Mouse (Mus musculus) hindbrain, postnatal 0 days (tissue): Measurements from ENCODE around the gene Stard3. TPM values are rescaled to one million over a fixed set of nuclear protein-coding genes. Genes with fewer than 3 reads are reported as not detected.

Experiments used
- ATAC-seq: fragments of 200-750 bp; cut with Nextera tagmentation; 2 replicates; pipeline ENCODE4 v1.8.0; 2017; ENCODE audit warnings: mild to moderate bottlenecking, moderate TSS enrichment, moderate library complexity
- DNase-seq: peaks from one replicate; pipeline ENCODE4 v3.0.0-alpha.2; 2015; ENCODE audit warnings: low spot score
- H3K27ac ChIP-seq: fragments of 300-500 bp; sonication (generic); 2 replicates; pipeline ENCODE4 v1.5.1; 2014; ENCODE audit warnings: mild to moderate bottlenecking
- H3K27me3 ChIP-seq: fragments of 300-500 bp; sonication (generic); 2 replicates; pipeline ENCODE4 v1.6.1; 2014; ENCODE audit warnings: low read length, mixed read lengths; ENCODE audit not compliant: insufficient read depth
- H3K36me3 ChIP-seq: fragments of 300-500 bp; sonication (generic); 2 replicates; pipeline ENCODE4 v1.6.1; 2014; ENCODE audit warnings: low read length, mixed read lengths; ENCODE audit not compliant: insufficient read depth
- H3K4me1 ChIP-seq: fragments of 300-500 bp; sonication (generic); 2 replicates; pipeline ENCODE4 v1.6.1; 2014; ENCODE audit warnings: antibody characterized with exemption, low read length, mixed read lengths; ENCODE audit not compliant: insufficient read depth
- H3K4me2 ChIP-seq: fragments of 300-500 bp; sonication (generic); 2 replicates; pipeline ENCODE4 v1.6.1; 2014; ENCODE audit warnings: low read depth, mild to moderate bottlenecking, low read length, moderate library complexity, mixed read lengths
- H3K4me3 ChIP-seq: fragments of 300-500 bp; sonication (generic); 2 replicates; pipeline ENCODE4 v1.5.1; 2014; ENCODE audit warnings: low read length
- H3K9ac ChIP-seq: fragments of 300-500 bp; sonication (generic); replicated peaks from 2 replicates; pipeline ENCODE4 v1.6.1; 2014; ENCODE audit warnings: mild to moderate bottlenecking, low read length, moderate library complexity, mixed read lengths
- H3K9me3 ChIP-seq: fragments of 300-500 bp; sonication (generic); 2 replicates; pipeline ENCODE4 v1.6.1; 2016; ENCODE audit warnings: low read length, mixed read lengths
- CTCF ChIP-seq: IDR thresholded peaks from 2 replicates; pipeline ENCODE4 v1.5.1; 2016; ENCODE audit warnings: antibody characterized with exemption, control low read depth, low read depth
- WGBS: fragments of 180-500 bp; shearing (Covaris S2); extraction: QIAGEN DNeasy Blood & Tissue Kit; methylation state at CpG from one replicate; pipeline ENCODE4 v1.1.7; 2014; 5-methylcytosine and 5-hydroxymethylcytosine counted together
- polyA plus RNA-seq: library from polyadenylated mRNA; unstranded; fragments of >200 nt; fragmentation: Nextera tagmentation; extraction: Ambion mirVana; gene quantifications from 2 replicates; pipeline ENCODE4 v1.2.1, GENCODE M21; 2015
- total RNA-seq: library from RNA; depleted of rRNA; stranded (reverse); fragments of >200 nt; gene quantifications from 2 replicates; pipeline ENCODE4 v1.2.3, GENCODE M21; 2014

Stard3 gene
- total and polyA plus RNA-seq, 2 experiments from 2014 or later: 28.4 to 52.4 TPM

- H3K27ac ChIP-seq: peak overlapping the region; percentile 79
- DNase-seq: no peak
Observed at GRCm38 (mm10) chr11:98332841-98333240, 25.3 kb upstream of the Stard3 start.

GRCm38 (mm10) chr11:98333263-98333696, 24.9 kb upstream of the Stard3 start:
- peaks cover 32% of the 10 kb centered on the region for H3K27me3 ChIP-seq
- no peaks in the 10 kb centered on the region for H3K9me3 ChIP-seq
- ATAC-seq: no peak
- no peaks in the 10 kb centered on the region for H3K36me3 ChIP-seq
- DNase-seq: no peak
- H3K4me2 ChIP-seq: no peak overlapping the region
- no peak overlapping the region for H3K9ac ChIP-seq
- 58% methylated on average over 10 of the region's 10 CpGs for WGBS
- H3K27ac ChIP-seq: peak overlapping the region; percentile 79
- H3K4me1 ChIP-seq: peaks cover 12% of the 10 kb centered on the region
- no peak overlapping the region for H3K4me3 ChIP-seq
- no peak for TF ChIP-seq CTCF

More at GRCm38 (mm10) chr11:98332841-98333240, 25.3 kb upstream of the Stard3 start:
- no peaks in the 10 kb centered on the region for H3K36me3 ChIP-seq
- TF ChIP-seq CTCF: no peak
- H3K27me3 ChIP-seq: peaks cover 33% of the 10 kb centered on the region
- no peaks in the 10 kb centered on the region for H3K9me3 ChIP-seq
- H3K4me3 ChIP-seq: no peak overlapping the region
- no peak for ATAC-seq
- no peak overlapping the region for H3K9ac ChIP-seq
- peaks cover 12% of the 10 kb centered on the region for H3K4me1 ChIP-seq
- no peak overlapping the region for H3K4me2 ChIP-seq
- 67% methylated on average over 4 of the region's 4 CpGs for WGBS

GRCm38 (mm10) chr11:98333981-98334741, 24.0 kb upstream of the Stard3 start:
- Histone ChIP-seq H3K9ac (peak overlapping the region; percentile 51), H3K4me3 (peak overlapping the region; percentile 30), H3K4me1 (peaks cover 12% of the 10 kb centered on the region), H3K27ac (peak overlapping the region; percentile 79), H3K27me3 (peaks cover 32% of the 10 kb centered on the region), H3K36me3 (no peaks in the 10 kb centered on the region), H3K9me3 (no peaks in the 10 kb centered on the region), H3K4me2 (peak overlapping the region; percentile 58)
- TF ChIP-seq CTCF: no peak
- DNase-seq (peak; percentile 67), ATAC-seq (peak; percentile 57)
- 1% methylated on average over 25 of the region's 41 CpGs for WGBS

GRCm38 (mm10) chr11:98335250-98335649, 22.9 kb upstream of the Stard3 start:
- WGBS: 10% methylated on average over 9 of the region's 9 CpGs
- no peak for ATAC-seq
- Histone ChIP-seq H3K9me3 (no peaks in the 10 kb centered on the region), H3K4me1 (peaks cover 17% of the 10 kb centered on the region), H3K27me3 (peaks cover 32% of the 10 kb centered on the region), H3K4me2 (no peak overlapping the region), H3K36me3 (no peaks in the 10 kb centered on the region), H3K9ac (no peak overlapping the region), H3K4me3 (no peak overlapping the region), H3K27ac (no peak overlapping the region)
- TF ChIP-seq CTCF: no peak
- DNase-seq: no peak

DNA sequence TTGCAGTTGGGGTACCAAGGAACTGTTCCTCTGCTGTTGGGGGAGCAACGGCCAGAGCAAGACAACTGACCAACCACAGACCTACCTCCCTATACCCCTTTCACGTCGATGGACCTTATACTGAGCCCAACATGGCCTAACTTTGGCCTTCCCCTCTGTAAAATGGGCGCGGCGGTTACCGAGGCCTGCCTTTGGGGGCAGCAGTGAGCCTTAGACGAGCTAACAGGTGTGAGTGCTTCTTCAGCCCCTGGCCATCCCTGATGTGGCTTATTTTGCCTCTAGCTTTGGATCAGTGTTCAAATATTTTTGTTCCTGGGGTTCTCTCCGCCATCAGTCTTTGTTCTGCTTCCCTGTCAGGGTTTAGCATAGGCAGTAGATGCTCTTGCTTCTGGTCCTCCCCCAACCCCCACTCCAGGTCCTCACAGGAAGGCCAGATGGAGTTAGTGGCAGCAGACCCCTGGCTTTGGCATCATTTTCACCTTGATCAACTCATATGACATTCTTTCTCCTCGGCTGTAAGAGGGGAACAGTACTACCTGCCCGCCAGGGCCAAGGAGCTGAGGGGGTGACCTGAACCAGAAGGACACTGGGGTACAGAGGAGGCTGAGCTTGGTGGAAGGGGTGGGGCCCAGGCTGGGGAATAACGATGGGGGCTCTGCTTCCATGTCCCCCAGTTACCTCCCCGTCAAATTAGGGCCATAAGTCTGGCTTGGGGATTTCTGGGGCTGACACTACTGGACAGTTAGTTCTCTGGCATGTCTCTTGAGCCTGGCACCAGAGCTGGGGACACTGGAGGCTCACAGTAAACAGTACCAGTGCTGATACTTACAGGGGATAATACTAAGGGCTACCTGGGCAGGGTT, 21.7 kb upstream of the Stard3 start:
- TF ChIP-seq CTCF: peak; percentile 63
- 19% methylated on average over 13 of the region's 13 CpGs for WGBS
- H3K4me1 ChIP-seq: peaks cover 17% of the 10 kb centered on the region

DNA sequence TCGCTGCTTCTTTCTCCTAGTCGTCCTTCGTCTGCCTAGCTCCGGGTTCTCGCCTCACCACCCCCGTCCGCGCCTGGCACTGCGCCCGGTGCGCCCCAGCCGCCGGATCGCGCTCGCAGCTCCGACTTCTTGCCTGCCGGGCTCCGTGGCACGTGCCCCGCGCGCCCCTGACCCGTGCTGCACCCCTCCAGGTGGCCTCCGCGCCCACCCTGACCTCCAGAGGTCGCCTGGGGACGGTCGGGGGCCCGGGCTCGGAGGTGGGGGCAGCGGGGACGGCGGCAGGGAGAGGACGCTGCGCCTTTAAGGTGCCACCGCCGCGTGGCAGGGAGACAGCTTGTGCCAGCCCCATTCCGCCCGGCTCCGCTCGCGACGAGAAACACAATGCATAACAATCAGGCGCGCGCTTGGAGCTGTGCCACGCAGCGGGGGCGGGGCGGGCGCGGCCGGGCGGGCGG, 19.6 kb upstream of the Stard3 start:
- ATAC-seq (no peak), DNase-seq (peak; percentile 81)
- no peak for TF ChIP-seq CTCF
- peaks cover 31% of the 10 kb centered on the region for H3K27me3 ChIP-seq
- WGBS: under 1% methylated on average over 49 of the region's 57 CpGs
- H3K4me3 ChIP-seq: peak overlapping the region; percentile 56
- no peaks in the 10 kb centered on the region for H3K9me3 ChIP-seq
- H3K27ac ChIP-seq: peak overlapping the region; percentile 93
- H3K4me1 ChIP-seq: peaks cover 22% of the 10 kb centered on the region
- H3K36me3 ChIP-seq: no peaks in the 10 kb centered on the region
- H3K9ac ChIP-seq: peak overlapping the region; percentile 68
- peak overlapping the region; percentile 94 for H3K4me2 ChIP-seq

More for the DNA sequence above, 21.7 kb upstream of the Stard3 start:
- Histone ChIP-seq H3K27me3 (peaks cover 31% of the 10 kb centered on the region), H3K27ac (no peak overlapping the region), H3K4me2 (no peak overlapping the region), H3K9me3 (no peaks in the 10 kb centered on the region), H3K9ac (no peak overlapping the region), H3K36me3 (no peaks in the 10 kb centered on the region), H3K4me3 (no peak overlapping the region)
- DNase-seq (no peak), ATAC-seq (no peak)
